Mouse (Mus musculus) cerebellum, adult 2 months (tissue): Measurements from ENCODE around the gene Ndrg4.

Experiments
- CTCF ChIP-seq: fragments of 200-500 bp; IDR thresholded peaks from 2 replicates; pipeline ENCODE4 v1.5.1; 2011; ENCODE audit warnings: low read depth, mild to moderate bottlenecking, control low read depth, low read length, moderate library complexity, borderline replicate concordance; ENCODE audit not compliant: insufficient read depth
- POLR2A ChIP-seq: fragments of 200-500 bp; IDR thresholded peaks from 2 replicates; pipeline ENCODE4 v1.6.1; 2011; ENCODE audit warnings: low read length, control low read depth, borderline replicate concordance; ENCODE audit not compliant: insufficient read depth

DNA sequence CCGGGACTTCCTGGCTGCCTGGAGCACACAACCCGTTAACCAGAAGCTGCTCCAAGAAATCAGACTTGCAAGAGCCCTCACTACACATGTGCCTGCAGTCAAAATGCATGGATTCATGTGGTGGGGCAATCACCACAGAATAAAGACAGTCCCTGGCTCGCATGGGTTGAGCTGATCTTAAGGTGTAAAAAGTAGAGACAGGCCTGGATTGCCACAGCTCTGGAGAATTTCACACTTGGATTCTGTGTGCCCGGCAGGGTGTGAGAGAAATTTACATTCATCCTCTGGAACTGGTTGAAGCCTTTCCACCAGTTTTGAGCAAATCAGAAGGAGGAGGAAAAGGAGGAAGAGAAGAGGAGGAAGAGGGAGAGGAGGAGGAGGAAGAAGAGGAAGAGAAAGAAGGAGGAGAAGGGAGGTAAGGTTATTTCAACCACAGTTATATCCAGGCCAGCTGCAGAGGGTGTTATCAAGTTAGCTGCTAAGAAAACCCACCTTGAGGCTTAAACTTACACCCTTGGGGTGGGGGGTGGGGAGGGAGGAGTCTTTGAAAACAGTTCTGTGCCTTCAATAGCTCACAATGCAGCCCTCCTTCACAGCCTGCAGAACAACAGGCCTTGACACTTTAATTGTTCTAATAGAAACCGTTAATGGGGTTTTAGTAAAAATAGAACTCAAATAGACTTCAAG is 20.3 kb upstream of the Ndrg4 start:
- no peak for TF ChIP-seq CTCF
- no peak for TF ChIP-seq POLR2A
